Comparison of ENCODE assay signal across 11 mouse cellular contexts in the genomic region with DNA sequence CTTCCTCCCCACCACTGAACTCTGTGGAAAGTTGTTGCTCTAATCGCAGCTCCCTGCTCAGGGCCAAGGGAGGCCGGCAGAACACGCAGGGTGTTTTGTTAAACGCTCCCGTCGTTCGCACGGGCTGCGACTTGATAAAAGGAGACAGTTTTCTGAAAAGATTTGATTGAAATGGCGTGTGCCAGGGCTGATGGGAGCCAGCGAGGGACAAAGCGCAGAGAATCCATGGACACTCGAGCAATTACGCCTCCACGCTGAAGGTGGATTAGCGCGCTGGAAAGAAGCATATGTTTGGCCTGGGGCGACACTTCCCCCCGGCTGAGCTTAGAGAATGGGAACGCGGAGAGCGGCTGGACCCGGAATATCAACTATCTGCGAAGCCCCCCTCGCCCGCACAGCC. TPM values are rescaled to one million over a fixed set of nuclear protein-coding genes. Genes with fewer than 3 reads are reported as not detected.
DNase-seq lines count a peak whose midpoint lies in the region; ATAC-seq and TF ChIP-seq lines count a peak whose summit lies in the region.
"Had no signal": no experiment of that assay in that cellular context is flagged by ENCODE, and none has a peak within 500 bp of the region (broad histone marks: within the 10 kb centered on the region; RNA-seq: fewer than 3 reads in every experiment).

No protein-coding gene starts in this region.

- H3K27ac ChIP-seq in forebrain, embryonic 16.5 days (ENCODE audit: low read length) = no peak overlapping the region
- H3K27ac ChIP-seq in midbrain, embryonic 11.5 days (ENCODE audit: low read depth, low read length) = no peak overlapping the region
- no peak overlapping the region for H3K27ac ChIP-seq in liver, embryonic 12.5 days

- H3K9me3 ChIP-seq in E14TG2a.4 (ENCODE audit: low read length) = no peaks in the 10 kb centered on the region
- no peaks in the 10 kb centered on the region for H3K9me3 ChIP-seq in forebrain, embryonic 16.5 days (ENCODE audit: control insufficient read depth, low read length)
- no peaks in the 10 kb centered on the region for H3K9me3 ChIP-seq in midbrain, embryonic 11.5 days (ENCODE audit: control insufficient read depth, low read length)
- H3K9me3 ChIP-seq in liver, embryonic 12.5 days (replicated peaks) = no peaks in the 10 kb centered on the region

- WGBS in forebrain, embryonic 16.5 days = 0% methylated on average over 26 of the region's 26 CpGs
- 2% methylated on average over 26 of the region's 26 CpGs for WGBS in midbrain, embryonic 11.5 days
- 2% methylated on average over 26 of the region's 26 CpGs for WGBS in liver, embryonic 12.5 days (ENCODE audit: insufficient replicate concordance)

- H3K36me3 ChIP-seq in E14TG2a.4 (ENCODE audit: insufficient read depth, low read length) = no peaks in the 10 kb centered on the region
- no peaks in the 10 kb centered on the region for H3K36me3 ChIP-seq in forebrain, embryonic 16.5 days (ENCODE audit: control insufficient read depth, insufficient read depth)
- H3K36me3 ChIP-seq in midbrain, embryonic 11.5 days (ENCODE audit: control insufficient read depth, insufficient read depth, low read length) = no peaks in the 10 kb centered on the region
- no peaks in the 10 kb centered on the region for H3K36me3 ChIP-seq in liver, embryonic 12.5 days

- no peak overlapping the region for H3K9ac ChIP-seq in forebrain, embryonic 16.5 days (replicated peaks; ENCODE audit: low read depth, low read length)
- H3K9ac ChIP-seq in midbrain, embryonic 11.5 days (ENCODE audit: low read length) = no peak overlapping the region
- no peak overlapping the region for H3K9ac ChIP-seq in liver, embryonic 12.5 days
- H3K9ac ChIP-seq: liver, postnatal 0 days had no signal

- no peak for TF ChIP-seq CTCF in E14TG2a.4 (conservative IDR thresholded peaks at IDR 0.05; ENCODE audit: low read length)

- H3K4me3 ChIP-seq in E14TG2a.4 (replicated peaks; ENCODE audit: low read length) = peak overlapping the region; percentile 52; the same call in 1 of the 2 replicates
- no peak overlapping the region for H3K4me3 ChIP-seq in forebrain, embryonic 16.5 days (replicated peaks; ENCODE audit: low read length)
- H3K4me3 ChIP-seq in midbrain, embryonic 11.5 days (ENCODE audit: low read depth, low read length) = no peak overlapping the region
- H3K4me3 ChIP-seq in liver, embryonic 12.5 days = no peak overlapping the region
- H3K4me3 ChIP-seq: myocyte had no signal

- H3K27me3 ChIP-seq in E14TG2a.4 (ENCODE audit: insufficient read depth, low read length) = peaks cover 89% of the 10 kb centered on the region
- peaks cover 78% of the 10 kb centered on the region for H3K27me3 ChIP-seq in forebrain, embryonic 16.5 days (replicated peaks; ENCODE audit: control insufficient read depth, insufficient read depth, low read length)
- peaks cover 98% of the 10 kb centered on the region for H3K27me3 ChIP-seq in midbrain, embryonic 11.5 days (ENCODE audit: control insufficient read depth, insufficient read depth, low read length)
- peaks cover 96% of the 10 kb centered on the region for H3K27me3 ChIP-seq in liver, embryonic 12.5 days (replicated peaks)

- peak; percentile 59 for DNase-seq in R1 (ENCODE audit: low read depth, low spot score)
- peak; percentile 96 for DNase-seq in midbrain, embryonic 11.5 days (ENCODE audit: low spot score, missing footprints)
- no peak for DNase-seq in adrenal gland, adult 8-10 months
- DNase-seq in layer of hippocampus, adult 18-20 months (ENCODE audit: low spot score in 2 of 2) = no peak
- DNase-seq: heart, postnatal 14 days; liver, postnatal 0 days had no signal

- no peak overlapping the region for H3K4me2 ChIP-seq in forebrain, embryonic 16.5 days (ENCODE audit: low read length)
- no peak overlapping the region for H3K4me2 ChIP-seq in midbrain, embryonic 11.5 days
- no peak overlapping the region for H3K4me2 ChIP-seq in liver, embryonic 12.5 days

- H3K4me1 ChIP-seq in E14TG2a.4 (replicated peaks; ENCODE audit: low read depth, low read length) = peaks cover 93% of the 10 kb centered on the region
- peaks cover 11% of the 10 kb centered on the region for H3K4me1 ChIP-seq in forebrain, embryonic 16.5 days (replicated peaks; ENCODE audit: control insufficient read depth, insufficient read depth, low read length)
- H3K4me1 ChIP-seq in midbrain, embryonic 11.5 days (ENCODE audit: control insufficient read depth, insufficient read depth, low read length) = peaks cover 9% of the 10 kb centered on the region; the same call in 1 of the 2 replicates
- H3K4me1 ChIP-seq in liver, embryonic 12.5 days = no peaks in the 10 kb centered on the region

- ATAC-seq in forebrain, embryonic 16.5 days = peak; percentile 60
- ATAC-seq in midbrain, embryonic 11.5 days (ENCODE audit: low FRiP score) = peak; percentile 34
- no peak for ATAC-seq in megakaryocyte-erythroid progenitor cell, adult 5-6 weeks (replicated peaks; ENCODE audit: low FRiP score, low TSS enrichment, poor library complexity, severe bottlenecking)
- ATAC-seq in liver, embryonic 12.5 days = no peak
- ATAC-seq: liver, postnatal 0 days had no signal

RNA-seq across cellular contexts. Expression of a gene that starts 29.3 kb away (rescaled TPM):
- 0.41 and 0.55 TPM in 2 replicates for polyA plus RNA-seq in forebrain, embryonic 16.5 days (2015; fragmentation: Nextera tagmentation; extraction: Ambion mirVana)
- 3.0 and 4.7 TPM in 2 replicates for polyA plus RNA-seq in midbrain, embryonic 11.5 days (2014; fragmentation: Nextera tagmentation; extraction: Ambion mirVana)
- not detected in 2 replicates for total RNA-seq in megakaryocyte-erythroid progenitor cell, adult 5-6 weeks (2014; fragmentation: Nextera tagmentation)
- total RNA-seq in megakaryocyte-erythroid progenitor cell, adult 5-6 weeks (2017) = not detected in 2 replicates
- under 1 TPM; 0.14 to 0.41 (median 0.26) TPM for total RNA-seq in adrenal gland, adult 8-10 months (2022)
- 0.07 TPM in 2 replicates for polyA plus RNA-seq in liver, embryonic 12.5 days (2016; fragmentation: Nextera tagmentation; extraction: Ambion mirVana)
- total RNA-seq in layer of hippocampus, adult 18-20 months (2021) = under 1 TPM; 0.27 to 0.30 TPM
- polyA plus RNA-seq: liver, postnatal 0 days had no signal

Comparison
In these comparisons a context has a peak if more than half of its experiments do, and no peak if none do; other contexts are left out.
1. DNase-seq: peak in R1 (single experiment) and midbrain, embryonic 11.5 days (single experiment); none in adrenal gland, adult 8-10 months (single experiment) and layer of hippocampus, adult 18-20 months (0 of 2).
2. ATAC-seq: peak in forebrain, embryonic 16.5 days (single experiment) and midbrain, embryonic 11.5 days (single experiment); none in megakaryocyte-erythroid progenitor cell, adult 5-6 weeks (single experiment) and liver, embryonic 12.5 days (single experiment).